Mouse (Mus musculus): ENCODE measurements around the gene 1600014C10Rik. TPM values are rescaled to one million over a fixed set of nuclear protein-coding genes. Genes with fewer than 3 reads are reported as not detected.

The 1600014C10Rik gene
- polyA plus RNA-seq, 1 experiment from 2014 or later = 15.5 TPM

DNA sequence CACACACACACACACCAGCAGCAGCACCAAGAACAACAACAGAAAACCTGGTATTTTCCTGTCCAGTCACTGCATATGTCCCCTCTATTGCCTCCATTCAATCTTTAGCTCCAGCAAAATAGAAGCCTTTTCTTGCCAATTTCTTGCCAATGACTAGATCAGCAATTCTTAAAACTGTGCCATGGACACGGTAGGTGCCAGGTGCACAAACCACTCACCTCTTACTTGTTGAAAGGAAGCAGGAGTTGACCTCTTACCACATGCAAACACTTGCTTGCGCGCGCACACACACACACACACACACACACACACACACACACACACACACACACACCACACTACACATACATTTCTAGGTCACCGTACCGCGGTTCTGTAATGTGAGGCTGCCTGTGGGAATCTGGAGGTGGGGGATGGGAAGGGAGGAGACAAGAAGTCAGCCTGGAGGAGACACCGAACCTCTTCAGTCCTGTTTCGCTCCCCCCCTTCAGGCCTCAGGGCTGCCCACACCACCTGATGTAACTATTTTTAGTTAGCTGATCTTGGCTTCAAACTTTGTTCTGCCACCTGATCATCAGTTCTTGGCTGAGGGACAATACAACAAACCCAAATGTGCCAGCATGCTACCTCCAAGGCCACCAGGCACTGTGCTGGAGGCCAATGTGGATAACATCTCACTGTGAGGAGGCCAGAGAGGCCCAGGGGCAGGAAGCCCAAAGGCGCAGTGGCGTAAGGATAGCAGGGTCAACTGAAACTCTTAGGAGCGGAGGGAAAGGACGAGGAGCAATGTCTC lies 41.8 kb downstream of the 1600014C10Rik start:
- peaks cover 28% of the 10 kb centered on the region for H3K4me1 ChIP-seq
- no peak overlapping the region for H3K27ac ChIP-seq (replicated peaks)
- H3K4me3 ChIP-seq = no peak overlapping the region
- 79% methylated on average over 13 of the region's 13 CpGs for WGBS
- H3K36me3 ChIP-seq (replicated peaks) = peaks cover 21% of the 10 kb centered on the region
- H3K27me3 ChIP-seq (replicated peaks; ENCODE audit: low read depth, poor library complexity, severe bottlenecking) = peaks cover 15% of the 10 kb centered on the region
- DNase-seq (ENCODE audit: low spot score) = no peak
- no peaks in the 10 kb centered on the region for H3K9me3 ChIP-seq

DNA sequence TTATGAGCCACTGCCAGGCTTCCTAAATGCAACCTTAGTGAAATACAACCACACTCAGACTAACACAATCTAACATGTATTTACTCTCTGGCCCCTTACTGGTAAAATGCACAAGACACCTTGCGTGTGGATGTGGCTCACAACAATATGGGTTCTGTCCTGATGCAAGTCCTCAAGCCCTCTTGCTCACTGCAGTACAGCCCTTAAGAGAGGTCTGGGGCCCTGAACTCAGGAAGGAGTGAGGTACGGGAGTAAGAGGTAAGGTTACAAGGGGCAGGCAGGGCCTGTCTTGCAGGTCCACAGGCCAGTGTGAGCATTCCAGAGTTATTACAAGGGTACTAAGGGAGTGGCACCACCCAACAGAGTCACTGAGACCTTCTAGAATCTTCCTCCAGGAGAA lies 43.2 kb downstream of the 1600014C10Rik start:
- H3K27me3 ChIP-seq (replicated peaks; ENCODE audit: low read depth, poor library complexity, severe bottlenecking) = peaks cover 21% of the 10 kb centered on the region
- peaks cover 9% of the 10 kb centered on the region for H3K36me3 ChIP-seq (replicated peaks)
- no peak for DNase-seq (ENCODE audit: low spot score)
- 78% methylated on average over 2 of the region's 2 CpGs for WGBS
- peaks cover 28% of the 10 kb centered on the region for H3K4me1 ChIP-seq
- no peak overlapping the region for H3K4me3 ChIP-seq
- no peak overlapping the region for H3K27ac ChIP-seq (replicated peaks)
- no peaks in the 10 kb centered on the region for H3K9me3 ChIP-seq

- DNase-seq (ENCODE audit: low spot score) = peak; percentile 75
- Histone ChIP-seq H3K36me3 (replicated peaks) (no peaks in the 10 kb centered on the region), H3K4me3 (peak overlapping the region; percentile 69), H3K27me3 (replicated peaks; ENCODE audit: low read depth, poor library complexity, severe bottlenecking) (peaks cover 21% of the 10 kb centered on the region), H3K9me3 (no peaks in the 10 kb centered on the region), H3K4me1 (peaks cover 28% of the 10 kb centered on the region), H3K27ac (replicated peaks) (peak overlapping the region; percentile 83)
- WGBS = under 1% methylated on average over 25 of the region's 25 CpGs
These were observed 44.3 kb downstream of the 1600014C10Rik start for GRCm38 (mm10) chr7:38227181-38227899.

- Histone ChIP-seq H3K27ac (replicated peaks) (peak within 1 kb of the TSS; percentile 83), H3K36me3 (replicated peaks) (no peaks in the 10 kb centered on the region)
- under 1% methylated on average over 36 of the region's 36 CpGs for WGBS
These were observed 44.9 kb downstream of the 1600014C10Rik start, which contains the start of gene Plekhf1 for GRCm38 (mm10) chr7:38227900-38228298. TSS of gene Plekhf1 (minus strand) at chr7:38228016.

GRCm38 (mm10) chr7:38228329-38228728 lies 45.3 kb downstream of the 1600014C10Rik start:
- no peak for DNase-seq (ENCODE audit: low spot score)
- 18% methylated on average over 8 of the region's 8 CpGs for WGBS
- peak overlapping the region; percentile 69 for H3K4me3 ChIP-seq
- H3K9me3 ChIP-seq = no peaks in the 10 kb centered on the region
- H3K4me1 ChIP-seq = peaks cover 28% of the 10 kb centered on the region
- H3K36me3 ChIP-seq (replicated peaks) = no peaks in the 10 kb centered on the region
- H3K27me3 ChIP-seq (replicated peaks; ENCODE audit: low read depth, poor library complexity, severe bottlenecking) = peaks cover 21% of the 10 kb centered on the region
- H3K27ac ChIP-seq (replicated peaks) = peak overlapping the region; percentile 83; the same call in 1 of the 2 replicates

More at GRCm38 (mm10) chr7:38227900-38228298, 44.9 kb downstream of the 1600014C10Rik start, which contains the start of gene Plekhf1:
- Histone ChIP-seq H3K4me1 (peaks cover 28% of the 10 kb centered on the region), H3K4me3 (peak within 1 kb of the TSS; percentile 69), H3K27me3 (replicated peaks; ENCODE audit: low read depth, poor library complexity, severe bottlenecking) (peaks cover 21% of the 10 kb centered on the region), H3K9me3 (no peaks in the 10 kb centered on the region)
- DNase-seq (ENCODE audit: low spot score) = peak; percentile 96

GRCm38 (mm10) chr7:38230285-38230684 lies 47.3 kb downstream of the 1600014C10Rik start:
- H3K4me3 ChIP-seq = no peak overlapping the region
- H3K36me3 ChIP-seq (replicated peaks) = no peaks in the 10 kb centered on the region
- H3K27ac ChIP-seq (replicated peaks) = no peak overlapping the region
- H3K9me3 ChIP-seq = no peaks in the 10 kb centered on the region
- no peak for DNase-seq (ENCODE audit: low spot score)
- peaks cover 21% of the 10 kb centered on the region for H3K27me3 ChIP-seq (replicated peaks; ENCODE audit: low read depth, poor library complexity, severe bottlenecking)
- peaks cover 21% of the 10 kb centered on the region for H3K4me1 ChIP-seq
- WGBS = 21% methylated on average over 8 of the region's 8 CpGs

GRCm38 (mm10) chr7:38236400-38237105 lies 53.5 kb downstream of the 1600014C10Rik start:
- DNase-seq (ENCODE audit: low spot score) = no peak

GRCm38 (mm10) chr7:38237140-38237539 lies 54.1 kb downstream of the 1600014C10Rik start:
- no peak overlapping the region for H3K27ac ChIP-seq (replicated peaks)
- H3K36me3 ChIP-seq (replicated peaks) = no peaks in the 10 kb centered on the region
- DNase-seq (ENCODE audit: low spot score) = no peak
- H3K4me1 ChIP-seq = no peaks in the 10 kb centered on the region
- H3K4me3 ChIP-seq = no peak overlapping the region
- no peaks in the 10 kb centered on the region for H3K27me3 ChIP-seq (replicated peaks; ENCODE audit: low read depth, poor library complexity, severe bottlenecking)
- no peaks in the 10 kb centered on the region for H3K9me3 ChIP-seq

More at GRCm38 (mm10) chr7:38236400-38237105, 53.5 kb downstream of the 1600014C10Rik start:
- Histone ChIP-seq H3K4me1 (no peaks in the 10 kb centered on the region), H3K4me3 (no peak overlapping the region), H3K9me3 (no peaks in the 10 kb centered on the region), H3K36me3 (replicated peaks) (no peaks in the 10 kb centered on the region), H3K27ac (replicated peaks) (no peak overlapping the region), H3K27me3 (replicated peaks; ENCODE audit: low read depth, poor library complexity, severe bottlenecking) (no peaks in the 10 kb centered on the region)
- 45% methylated on average over 11 of the region's 11 CpGs for WGBS

DNA sequence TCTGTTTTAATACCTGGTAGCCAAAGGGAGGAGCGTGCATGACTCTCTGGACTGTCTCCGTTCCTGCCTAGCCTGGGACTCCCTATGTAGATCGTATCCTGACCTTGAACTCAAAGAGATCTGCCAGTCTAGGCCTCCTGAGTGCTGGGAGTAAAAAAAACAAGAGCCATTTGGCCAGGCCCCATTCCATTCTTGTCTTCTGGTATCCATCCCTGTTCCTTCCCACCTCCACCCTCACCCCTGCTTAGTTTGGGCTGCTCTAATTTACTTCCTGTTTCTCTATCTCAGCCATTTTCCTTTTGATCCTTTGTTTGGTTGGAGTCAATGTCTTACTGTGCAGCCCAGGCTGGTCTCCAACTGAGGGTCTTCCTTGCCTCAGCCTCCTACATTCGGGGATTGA lies 59.4 kb downstream of the 1600014C10Rik start:
- no peak overlapping the region for H3K4me3 ChIP-seq
- no peaks in the 10 kb centered on the region for H3K36me3 ChIP-seq (replicated peaks)
- H3K27ac ChIP-seq (replicated peaks) = no peak overlapping the region
- no peaks in the 10 kb centered on the region for H3K9me3 ChIP-seq
- H3K4me1 ChIP-seq = no peaks in the 10 kb centered on the region
- H3K27me3 ChIP-seq (replicated peaks; ENCODE audit: low read depth, poor library complexity, severe bottlenecking) = no peaks in the 10 kb centered on the region
- DNase-seq (ENCODE audit: low spot score) = no peak
- 87% methylated on average over 4 of the region's 4 CpGs for WGBS

Other genes starting within 250 kb of the 1600014C10Rik start
- 48.3 and 49.0 TPM in 2 replicates for gene Uri1, start 159.7 kb upstream of the 1600014C10Rik start, polyA plus RNA-seq (2016; fragmentation: Nextera tagmentation; extraction: Ambion mirVana)
- gene Ccne1, start 75.7 kb upstream of the 1600014C10Rik start, polyA plus RNA-seq (2016; fragmentation: Nextera tagmentation; extraction: Ambion mirVana) = 130 and 134 TPM in 2 replicates
- gene Plekhf1, start 44.8 kb downstream of the 1600014C10Rik start, polyA plus RNA-seq (2016; fragmentation: Nextera tagmentation; extraction: Ambion mirVana) = 3.0 and 3.3 TPM in 2 replicates
- gene Pop4, start 88.2 kb downstream of the 1600014C10Rik start, polyA plus RNA-seq (2016; fragmentation: Nextera tagmentation; extraction: Ambion mirVana) = 84.2 and 92.7 TPM in 2 replicates